Mouse (Mus musculus) spleen, adult 18-20 months (tissue): ENCODE data around the gene Zbtb39.

Experiments used
- DNase-seq, 2 experiments: peaks; one replicate each; pipeline ENCODE4 v3.0.0; 2022; ENCODE audit warnings: mixed read lengths in 2 of 2

The Zbtb39 gene

GRCm38 (mm10) chr10:127739083-127739660 is at the start of gene Zbtb39:
Gene Zbtb39 (plus strand): TSS chr10:127739538.
- peak; percentile 73 to 83 for DNase-seq

GRCm38 (mm10) chr10:127691053-127691452 is 48.3 kb upstream of the Zbtb39 start:
- DNase-seq, result no peak

- no peak for DNase-seq
Measured at GRCm38 (mm10) chr10:127694636-127695035, 44.7 kb upstream of the Zbtb39 start.

- no peak for DNase-seq
Measured at GRCm38 (mm10) chr10:127695775-127696174, 43.6 kb upstream of the Zbtb39 start.

GRCm38 (mm10) chr10:127698966-127699365 is 40.4 kb upstream of the Zbtb39 start:
- no peak for DNase-seq

- DNase-seq, result no peak
Measured at GRCm38 (mm10) chr10:127703299-127703698, 36.0 kb upstream of the Zbtb39 start.

GRCm38 (mm10) chr10:127704293-127704692 is 35.0 kb upstream of the Zbtb39 start:
- DNase-seq, result no peak

GRCm38 (mm10) chr10:127704766-127705220 is 34.5 kb upstream of the Zbtb39 start, which contains the start of gene Myo1a:
Gene Myo1a (plus strand): TSS chr10:127705170.
- DNase-seq, result no peak

GRCm38 (mm10) chr10:127705783-127706182 is 33.6 kb upstream of the Zbtb39 start:
- DNase-seq, result no peak

- DNase-seq, result no peak
Measured at GRCm38 (mm10) chr10:127707721-127708120, 31.6 kb upstream of the Zbtb39 start.

GRCm38 (mm10) chr10:127708850-127709370 is 30.4 kb upstream of the Zbtb39 start:
- DNase-seq, result no peak

- DNase-seq, result no peak
Measured at GRCm38 (mm10) chr10:127710331-127710730, 29.0 kb upstream of the Zbtb39 start.

- DNase-seq, result no peak
Measured at GRCm38 (mm10) chr10:127712736-127713135, 26.6 kb upstream of the Zbtb39 start.

GRCm38 (mm10) chr10:127721671-127722418 is 17.5 kb upstream of the Zbtb39 start:
- no peak for DNase-seq

GRCm38 (mm10) chr10:127724178-127724577 is 15.2 kb upstream of the Zbtb39 start, which contains the start of gene Tac2:
Gene Tac2 (plus strand): TSS chr10:127724478.
- no peak for DNase-seq

GRCm38 (mm10) chr10:127725136-127725535 is 14.2 kb upstream of the Zbtb39 start:
- no peak for DNase-seq

GRCm38 (mm10) chr10:127728437-127728836 is 10.9 kb upstream of the Zbtb39 start:
- DNase-seq, result no peak

- DNase-seq, result no peak
Measured at GRCm38 (mm10) chr10:127730285-127730932, 8.9 kb upstream of the Zbtb39 start.

- DNase-seq, result no peak
Measured at GRCm38 (mm10) chr10:127730933-127731310, 8.4 kb upstream of the Zbtb39 start.

GRCm38 (mm10) chr10:127731397-127731796 is 7.9 kb upstream of the Zbtb39 start:
- no peak for DNase-seq

GRCm38 (mm10) chr10:127734434-127734833 is 4.9 kb upstream of the Zbtb39 start:
- DNase-seq, result no peak

- DNase-seq, result no peak
Measured at GRCm38 (mm10) chr10:127736266-127736665, 3.1 kb upstream of the Zbtb39 start.

GRCm38 (mm10) chr10:127736916-127737315 is 2.4 kb upstream of the Zbtb39 start:
- no peak for DNase-seq
